Mouse (Mus musculus): ENCODE measurements around the gene Rab34.

Gene Rab34

DNA sequence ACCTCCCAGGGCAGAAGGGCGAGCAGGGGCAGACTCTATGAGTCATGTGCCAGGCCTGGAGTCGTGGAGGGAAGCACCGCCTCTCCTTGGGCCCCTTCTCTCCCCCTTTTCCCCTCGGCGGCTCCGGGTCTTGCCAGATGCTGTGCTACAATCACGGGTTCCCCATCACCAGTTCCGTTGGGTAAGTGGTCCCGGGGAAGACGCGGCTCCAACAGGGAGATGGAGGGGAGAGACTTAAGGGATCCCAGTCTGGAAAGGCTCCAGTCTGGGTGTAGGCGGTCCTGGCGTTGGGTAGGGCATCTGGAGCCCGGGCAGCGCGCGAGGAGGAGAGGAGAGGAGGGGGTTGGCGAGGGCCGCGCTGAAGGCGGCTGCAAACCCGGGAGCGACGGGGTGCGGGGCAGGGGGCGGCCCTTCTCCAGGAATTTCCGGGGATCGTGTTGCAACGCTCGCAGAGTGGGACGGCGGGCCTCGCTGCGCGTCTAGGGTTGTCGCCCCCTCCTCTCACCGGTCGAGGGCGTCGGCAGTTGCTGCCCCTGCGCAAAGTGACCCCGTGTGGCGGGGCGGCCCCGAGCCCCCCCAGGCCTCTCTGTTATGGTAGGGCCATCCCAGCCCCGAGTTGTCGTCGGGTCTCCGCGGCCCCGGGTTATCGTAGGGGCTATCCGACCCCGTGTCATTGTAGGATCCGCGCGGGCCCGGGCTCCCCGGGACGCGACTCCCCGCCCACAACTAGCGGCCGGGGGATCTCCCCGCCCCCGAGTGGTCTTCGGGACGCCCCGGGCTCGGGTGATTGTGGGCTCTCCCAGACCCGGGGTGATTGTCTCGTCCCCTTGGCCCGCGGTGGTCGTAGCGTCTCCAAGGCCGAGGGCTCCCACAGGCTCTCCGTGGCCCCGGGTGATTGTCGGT lies at the start of gene Rab34:
Gene Rab34, plus strand, starts transcription at position 100 of the 903 bp plus-strand sequence.
- DNase-seq, result peak in 1 of 2 experiments; percentile 29

DNA sequence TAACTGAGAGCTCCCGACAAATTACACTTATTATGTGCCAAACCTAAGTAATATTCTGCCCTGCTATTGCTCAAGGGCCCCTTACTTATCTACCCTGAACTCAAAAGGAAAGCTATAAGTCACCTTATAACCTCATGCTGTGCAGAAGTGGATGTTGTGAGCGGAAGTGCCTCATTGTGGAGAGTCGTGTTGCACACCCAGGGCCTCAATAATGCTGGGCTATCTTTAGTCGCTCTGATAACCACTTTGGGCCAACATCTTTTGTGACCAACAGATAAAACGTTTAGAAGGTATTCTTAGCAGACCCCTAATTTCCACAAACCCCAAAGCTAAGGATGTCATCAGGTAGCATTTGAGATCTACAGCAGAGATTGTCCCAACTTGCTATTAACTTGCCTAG lies 47.6 kb upstream of the Rab34 start:
- no peak for DNase-seq

DNA sequence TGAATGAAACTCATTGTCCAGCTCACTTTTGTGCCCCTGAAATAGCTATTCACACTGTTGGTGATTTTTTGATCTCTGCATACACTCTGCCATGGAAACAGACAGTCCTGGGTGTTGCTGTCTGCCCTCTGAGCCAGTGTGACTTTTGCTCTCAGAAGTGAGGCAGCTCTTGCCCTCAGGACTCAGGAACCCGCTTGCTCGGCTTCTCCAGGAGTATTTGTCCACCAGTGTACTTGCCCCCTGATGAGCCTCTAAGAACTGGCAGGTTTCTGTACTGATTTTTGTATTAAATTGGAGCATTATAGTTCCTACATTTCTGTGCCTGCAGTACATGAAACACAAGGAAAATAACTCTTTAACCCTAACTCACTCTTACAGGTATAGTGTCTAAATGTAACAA lies 44.7 kb upstream of the Rab34 start:
- DNase-seq, result no peak

DNA sequence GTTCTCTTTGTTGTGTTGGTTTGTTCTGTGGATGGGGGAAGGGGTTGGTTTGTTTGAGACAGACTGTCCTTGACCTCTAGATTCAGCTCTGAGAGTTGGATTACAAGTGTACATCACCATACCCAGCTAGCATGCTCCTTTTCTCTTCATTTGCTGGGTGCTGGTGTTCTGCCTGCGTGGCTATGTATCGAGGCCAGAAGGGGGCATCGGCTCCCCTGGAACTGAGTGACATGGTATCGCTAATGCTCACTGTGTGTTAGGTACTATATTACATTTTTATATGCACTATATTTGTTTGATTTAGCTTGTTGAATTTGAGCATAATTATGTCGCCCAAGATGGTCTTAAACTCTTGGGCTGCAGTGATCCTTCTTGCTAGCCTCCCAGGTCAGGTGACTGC lies 42.1 kb upstream of the Rab34 start:
- no peak for DNase-seq

DNA sequence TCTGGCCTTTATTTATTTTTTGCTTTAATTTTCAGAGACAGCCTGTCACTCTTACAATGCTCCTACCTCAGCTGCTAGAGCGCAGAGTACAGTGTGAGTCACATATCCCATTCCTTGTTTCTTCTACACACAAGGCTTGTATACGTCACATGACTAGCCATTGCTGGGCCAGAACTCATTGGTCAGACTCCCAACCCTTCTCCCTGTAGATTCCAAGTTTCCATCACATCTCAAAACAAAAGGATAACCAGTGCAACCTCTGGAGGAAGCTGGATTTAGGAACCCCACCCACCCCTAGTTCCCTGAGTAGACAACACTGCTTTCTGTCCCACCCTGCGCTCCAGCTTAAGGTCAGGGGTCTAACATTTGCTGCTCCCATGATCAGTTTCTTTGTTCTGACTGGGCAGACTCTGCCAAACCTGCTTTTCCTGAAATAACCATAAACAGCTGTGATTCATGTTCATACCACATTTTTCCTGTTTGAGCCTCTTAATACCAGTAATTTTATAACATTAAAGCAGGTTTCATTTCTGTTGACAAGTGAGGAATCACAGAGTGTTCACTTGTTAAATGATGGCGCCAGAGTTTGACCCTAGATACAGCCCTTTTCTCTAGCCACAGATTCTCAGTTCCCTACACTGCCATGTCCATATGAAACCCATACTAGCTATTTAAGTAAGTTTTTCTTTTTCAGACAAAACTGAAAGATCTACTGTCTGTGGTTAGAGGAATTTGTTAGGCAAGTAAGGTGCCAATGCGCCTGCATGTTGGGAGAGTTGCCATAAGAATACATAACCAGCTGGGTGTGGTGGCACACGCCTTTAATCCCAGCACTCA lies 41.3 kb upstream of the Rab34 start:
- DNase-seq, result no peak

DNA sequence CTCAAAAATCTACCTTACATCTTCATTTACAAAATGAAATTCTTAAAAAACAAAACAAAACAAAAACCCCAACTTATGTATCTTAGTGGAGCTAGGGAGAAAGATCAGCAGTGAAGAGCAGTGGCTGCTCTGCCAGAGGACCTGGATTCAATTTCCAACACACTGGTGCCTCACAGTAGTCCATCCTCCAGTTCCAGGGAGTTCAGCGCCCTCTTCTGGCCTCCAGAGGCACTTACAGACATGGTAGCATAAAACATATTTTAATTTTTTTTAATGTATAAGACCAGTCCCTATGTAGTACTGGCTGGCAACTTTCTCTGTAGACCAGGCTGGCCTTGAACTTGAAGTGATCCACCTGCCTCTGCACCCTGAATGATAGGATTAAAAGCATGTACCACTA lies 37.1 kb upstream of the Rab34 start:
- DNase-seq, result no peak

DNA sequence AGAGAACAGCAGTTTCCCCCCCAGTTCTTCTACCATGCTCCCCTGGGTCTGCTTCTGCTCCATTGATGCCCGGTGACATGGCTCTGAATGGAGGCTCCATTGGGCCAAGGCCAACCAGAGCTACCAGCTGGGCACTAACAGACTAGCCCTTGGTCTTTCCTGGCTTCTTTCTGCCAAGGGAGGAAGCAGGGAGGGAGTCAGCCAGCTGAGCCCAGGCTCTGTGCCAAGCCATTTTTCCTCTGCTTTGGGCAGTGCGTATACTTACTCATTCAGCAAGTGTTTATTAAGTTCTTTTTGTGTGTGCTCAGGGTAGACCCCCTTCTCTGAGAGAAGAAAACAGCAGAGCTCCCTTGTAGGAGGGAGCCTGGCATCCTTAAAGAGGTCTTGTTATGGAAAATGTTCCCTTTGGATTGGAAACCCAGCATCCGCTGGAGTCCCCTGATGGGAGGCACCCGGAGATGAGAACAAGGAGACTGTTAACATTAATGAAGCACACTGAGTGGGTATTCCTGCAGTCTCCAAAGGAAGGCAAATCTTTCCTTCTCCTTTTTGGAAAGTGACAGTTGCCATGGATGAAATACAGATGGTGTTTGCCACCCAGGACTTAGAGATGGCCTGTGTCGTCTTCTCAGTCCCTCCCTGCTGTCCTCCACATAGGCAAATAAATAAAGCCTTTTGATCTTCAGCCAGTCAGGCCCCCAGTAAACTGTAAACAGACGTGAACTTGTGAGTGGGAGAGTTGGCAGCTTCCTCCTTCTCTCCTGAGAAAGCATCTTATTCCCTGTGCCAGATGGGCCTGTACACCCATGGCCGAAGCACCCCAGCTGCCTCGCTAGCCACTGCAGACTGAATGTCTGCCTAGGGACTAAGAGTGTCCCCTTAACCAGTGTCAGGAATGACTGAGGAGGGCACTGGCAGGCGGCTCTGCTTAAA lies 35.7 kb upstream of the Rab34 start:
- peak; percentile 84 to 87 for DNase-seq

DNA sequence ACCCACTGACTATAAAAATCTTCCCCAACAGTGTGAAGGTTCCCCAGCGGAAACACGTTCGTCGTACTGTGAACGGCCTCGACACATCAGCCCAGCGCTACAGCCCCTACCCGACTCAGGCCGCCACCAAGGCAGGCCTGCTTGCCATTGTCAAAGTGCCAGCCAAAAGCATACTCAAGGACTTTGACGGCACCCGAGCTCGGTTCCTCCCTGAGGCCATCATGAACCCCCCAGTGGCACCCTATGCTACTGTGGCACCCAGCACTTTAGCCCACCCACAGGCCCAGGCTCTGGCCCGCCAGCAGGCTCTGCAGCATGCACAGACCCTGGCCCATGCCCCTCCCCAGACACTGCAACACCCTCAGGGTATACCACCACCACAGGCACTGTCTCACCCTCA lies 34.5 kb upstream of the Rab34 start:
- no peak for DNase-seq

DNA sequence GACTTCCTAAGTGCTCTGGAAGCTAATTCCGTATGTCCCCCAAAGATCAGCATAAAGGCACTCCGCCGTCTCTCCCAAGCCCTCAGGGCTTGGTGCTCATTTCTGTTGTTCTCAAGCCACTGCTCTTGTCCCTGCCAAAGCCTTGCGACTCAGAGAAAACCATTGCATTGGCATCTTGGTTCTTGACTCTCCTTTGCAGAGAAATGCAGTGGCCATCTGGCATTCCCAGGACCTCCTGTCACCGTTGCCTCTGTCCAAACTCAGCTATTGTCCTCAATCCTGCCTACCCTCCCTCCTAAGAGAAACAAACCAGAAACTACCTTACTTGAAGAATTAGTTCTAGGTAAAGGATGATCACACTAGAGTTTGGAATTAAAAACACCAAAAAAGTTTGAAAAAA lies 32.6 kb upstream of the Rab34 start:
- DNase-seq, result peak; percentile 22 to 29

DNA sequence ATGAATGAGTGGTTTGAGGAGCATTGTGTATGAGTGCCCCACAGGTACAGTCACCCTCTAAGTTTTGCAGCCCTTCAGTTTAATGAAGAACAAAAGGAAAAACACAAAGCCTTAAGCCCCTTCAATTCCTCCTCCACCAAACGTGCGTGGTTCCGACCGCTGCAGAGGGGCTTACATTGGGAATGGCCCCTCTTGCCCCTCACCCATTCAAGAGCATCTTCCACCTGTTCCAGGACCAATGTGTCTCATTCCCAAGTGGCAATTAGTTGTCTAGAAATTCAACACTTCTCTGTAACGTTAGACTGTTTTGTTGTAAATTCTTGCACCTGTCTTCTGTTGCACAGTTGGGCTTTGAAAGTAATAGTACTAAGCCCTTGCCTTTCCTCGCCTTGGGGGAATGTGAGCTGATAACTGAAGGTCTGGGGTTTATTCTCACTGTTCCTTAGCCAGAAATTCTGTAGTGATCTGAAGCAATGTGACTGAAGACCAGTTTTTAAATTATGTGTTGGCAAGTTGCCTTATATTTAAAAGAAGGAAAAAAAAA lies 32.0 kb upstream of the Rab34 start:
- DNase-seq, result no peak

DNA sequence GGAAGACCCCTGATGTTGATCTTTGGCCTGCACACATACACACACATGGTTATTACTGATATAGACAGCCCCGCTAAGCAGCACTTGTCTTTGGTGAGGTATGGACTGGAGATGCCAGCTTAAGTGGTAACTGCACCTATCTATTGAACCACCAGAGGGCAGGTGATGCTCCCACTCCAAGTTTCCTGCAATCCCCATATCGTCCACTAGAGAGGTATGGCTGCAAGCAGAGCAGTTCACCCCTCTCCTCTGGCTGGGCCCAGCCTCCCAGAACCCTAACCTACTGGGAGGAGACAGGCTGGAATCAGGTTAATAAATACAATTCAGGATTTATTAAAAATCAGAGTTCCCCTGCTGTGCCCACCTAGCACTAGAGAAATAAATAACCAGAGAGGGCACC lies 29.1 kb upstream of the Rab34 start:
- DNase-seq, result peak; percentile 65 to 83

DNA sequence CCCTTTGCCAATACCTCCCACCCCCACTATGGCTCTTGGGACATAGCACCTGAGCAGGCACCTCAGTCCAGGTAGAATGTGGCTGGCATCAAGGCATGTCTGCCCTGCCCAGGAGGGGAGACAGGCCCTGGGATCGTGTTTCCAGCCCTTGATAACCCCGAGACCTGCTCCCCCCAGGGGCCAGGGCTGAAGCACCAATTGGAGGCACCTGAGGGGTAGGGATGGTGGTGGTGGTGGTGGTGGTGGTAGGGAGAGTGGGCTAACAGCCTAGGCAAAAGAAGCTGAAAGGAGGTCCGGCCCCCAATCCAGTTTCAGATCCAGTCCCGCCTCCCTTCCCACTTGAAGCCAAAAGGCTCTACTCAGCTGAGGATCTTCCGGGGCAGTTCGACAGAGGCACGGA lies 28.7 kb upstream of the Rab34 start:
- no peak for DNase-seq

DNA sequence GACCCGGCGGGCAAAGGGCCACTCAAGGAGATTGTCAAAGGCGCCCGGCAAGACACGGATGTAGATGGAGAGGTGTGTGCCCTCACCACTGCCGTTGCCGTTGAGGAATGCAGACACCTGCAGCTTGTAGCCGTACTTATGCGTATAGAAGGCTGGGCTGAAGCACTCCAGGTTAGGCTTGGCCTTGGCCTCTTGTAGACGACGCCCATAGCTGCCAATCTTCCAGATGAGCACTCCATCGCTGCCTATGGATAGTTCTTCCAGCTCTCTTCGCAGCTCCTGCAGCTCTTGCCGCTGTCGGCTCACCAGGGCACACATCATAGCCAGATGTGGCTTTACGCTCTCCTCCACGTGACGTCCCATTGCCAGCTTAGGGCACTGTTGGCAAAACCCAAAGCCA lies 28.1 kb upstream of the Rab34 start:
- no peak for DNase-seq

DNA sequence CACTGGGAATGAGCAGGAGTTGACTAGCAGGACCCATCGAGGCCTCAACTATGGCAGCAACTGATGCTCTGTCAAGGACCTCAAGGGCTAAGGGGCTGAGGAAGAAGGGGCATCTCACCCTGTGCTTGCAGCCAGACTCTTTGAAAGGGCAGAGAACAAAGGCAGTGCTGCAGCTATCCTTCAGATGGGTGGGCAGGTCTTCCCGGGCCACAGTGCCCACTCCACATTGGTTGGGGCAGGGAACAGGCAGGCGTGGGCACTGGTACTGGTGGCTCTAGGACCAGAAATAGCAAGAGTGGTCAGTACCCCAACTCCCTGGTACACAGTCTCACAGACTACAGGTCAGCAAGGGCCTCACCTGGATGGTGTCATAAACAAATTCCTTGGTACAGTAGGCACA lies 27.6 kb upstream of the Rab34 start:
- no peak for DNase-seq

DNA sequence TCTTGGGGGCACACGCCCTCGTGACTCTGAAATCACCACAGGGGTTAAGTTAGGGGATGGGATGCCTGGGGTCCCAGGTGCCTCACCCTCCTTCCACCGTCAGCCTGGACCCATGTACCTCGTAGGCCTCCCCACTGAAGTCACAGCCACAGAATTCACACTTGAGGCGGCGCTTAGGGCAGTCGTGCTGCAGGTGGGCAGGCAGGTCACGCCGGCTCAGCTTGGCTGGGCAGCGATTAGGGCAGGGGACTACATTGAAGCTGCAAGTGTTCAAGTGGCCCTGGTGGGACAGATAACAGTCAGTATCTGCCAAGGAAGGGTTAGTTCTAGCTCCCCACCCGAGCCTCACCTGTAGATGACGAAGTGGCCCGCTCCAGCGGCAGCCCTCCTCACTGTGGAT lies 27.1 kb upstream of the Rab34 start:
- DNase-seq, result no peak

DNA sequence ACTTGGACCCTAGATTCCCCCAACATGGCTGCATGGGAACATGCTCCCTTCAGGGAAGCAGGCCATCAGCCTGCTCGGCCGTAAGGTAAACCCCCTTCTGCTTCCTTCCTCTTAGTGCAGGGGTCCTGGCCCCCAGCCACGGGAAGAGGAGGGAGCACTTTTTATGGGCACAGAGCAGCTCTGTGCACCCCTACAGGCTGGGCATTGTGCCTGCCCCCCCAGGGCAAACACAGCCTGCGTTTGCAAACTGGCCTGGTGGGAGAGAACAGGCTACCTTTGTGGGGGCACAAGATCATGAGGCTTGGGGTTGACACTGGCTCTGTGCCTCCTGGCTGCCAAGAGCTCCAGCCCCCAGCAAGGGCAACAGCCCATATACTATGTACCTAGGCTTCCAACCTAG lies 26.3 kb upstream of the Rab34 start:
- peak in 1 of 2 experiments; percentile 22 for DNase-seq

DNA sequence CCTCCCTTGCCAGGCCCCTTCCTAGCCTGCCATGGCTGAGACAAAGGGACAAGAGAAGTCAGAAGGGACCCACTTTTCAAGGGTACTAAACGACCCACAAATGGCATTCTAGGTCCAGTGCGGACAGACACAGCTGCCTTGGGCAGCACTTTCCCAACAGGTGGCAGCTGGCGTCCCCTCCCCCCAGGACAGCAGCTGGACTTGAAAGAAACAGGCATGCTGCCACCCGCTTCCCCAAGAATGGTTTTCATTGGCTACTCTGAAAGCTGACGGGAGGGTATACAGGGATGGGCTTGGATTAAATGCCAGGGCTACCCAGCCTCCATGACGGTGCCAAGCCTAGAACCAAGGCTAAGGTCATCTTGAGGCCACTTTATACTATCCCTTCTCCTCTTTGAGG lies 25.7 kb upstream of the Rab34 start:
- DNase-seq, result no peak

DNA sequence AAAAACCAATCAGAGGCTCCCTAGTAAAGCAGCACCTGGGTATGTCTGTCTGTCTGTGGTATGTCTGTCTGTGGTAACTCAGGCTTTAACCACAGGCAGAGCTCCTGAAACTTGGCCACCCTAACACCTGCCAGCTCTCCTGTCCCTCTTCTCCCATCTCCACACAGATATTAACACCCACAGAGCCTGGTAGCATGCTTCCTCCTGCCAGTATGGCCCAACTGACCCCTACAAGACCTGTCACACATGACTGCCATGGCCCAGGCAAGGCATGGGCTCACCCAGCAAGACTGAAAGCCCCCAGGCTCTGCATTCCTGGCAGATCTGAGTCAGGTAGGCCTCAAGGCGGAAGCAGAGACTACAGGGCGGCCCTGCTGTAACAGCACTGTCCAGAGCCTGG lies 25.2 kb upstream of the Rab34 start:
- no peak for DNase-seq

DNA sequence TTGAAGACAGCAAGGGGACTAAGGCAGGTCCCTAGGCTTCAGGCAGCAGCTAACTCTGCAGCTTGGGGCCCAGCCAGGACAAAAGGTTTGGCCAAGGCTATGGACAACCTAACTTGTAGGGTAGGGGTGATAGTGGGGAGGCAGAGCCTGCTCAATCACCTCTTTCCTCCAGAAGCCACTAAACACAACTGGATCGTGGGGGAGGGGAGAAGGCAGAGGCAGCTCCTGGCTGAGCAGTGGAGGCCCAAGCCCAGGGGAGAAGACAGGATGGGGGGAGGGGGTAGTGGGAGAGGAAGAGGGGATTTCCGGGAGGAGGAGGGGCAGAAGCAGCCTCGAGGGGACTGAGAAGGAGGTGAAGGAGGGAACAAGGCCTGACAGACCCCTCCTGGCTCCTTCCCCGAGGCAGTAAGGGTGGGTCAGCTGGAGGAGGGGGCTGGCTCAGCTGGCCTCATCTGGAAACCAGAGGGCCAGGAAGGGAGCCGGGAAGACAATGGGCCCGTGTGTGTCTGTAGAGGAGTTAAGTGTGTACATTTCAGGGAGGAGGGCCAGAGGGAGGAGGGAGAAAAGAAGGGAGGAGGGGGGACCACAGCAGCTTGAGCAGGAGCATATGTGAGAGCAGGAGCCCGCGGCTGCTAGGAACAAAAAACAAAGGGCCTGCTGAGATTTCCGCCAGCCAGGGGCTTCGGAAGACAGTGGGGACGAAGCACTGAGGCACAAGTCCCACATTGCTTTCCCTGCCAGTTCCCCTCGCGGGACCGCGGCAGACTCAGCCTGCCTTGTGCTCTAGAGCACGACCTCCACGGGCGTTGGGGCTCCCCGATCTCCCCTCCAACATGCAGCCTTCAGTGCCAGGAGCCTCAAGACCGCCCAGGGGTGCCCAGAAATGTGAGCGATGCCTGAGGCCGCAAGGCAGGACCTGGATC lies 24.3 kb upstream of the Rab34 start:
- no peak for DNase-seq

DNA sequence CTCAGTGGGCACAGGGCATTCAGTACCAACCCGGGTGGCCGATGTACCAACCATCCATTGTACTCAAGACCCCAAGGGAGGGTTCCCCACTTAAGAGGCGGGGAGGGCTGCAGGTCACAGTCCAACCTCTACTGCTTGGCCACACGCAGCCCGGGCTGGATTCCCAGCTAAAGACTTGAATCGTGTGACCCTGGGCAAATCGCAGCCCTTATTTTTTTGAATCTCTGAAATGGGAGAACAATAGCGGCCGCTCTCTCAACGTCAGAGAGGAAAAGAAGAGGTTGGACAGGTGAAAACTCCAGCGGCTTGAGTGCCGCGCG lies 23.7 kb upstream of the Rab34 start:
- peak in 1 of 2 experiments; percentile 22 for DNase-seq

DNA sequence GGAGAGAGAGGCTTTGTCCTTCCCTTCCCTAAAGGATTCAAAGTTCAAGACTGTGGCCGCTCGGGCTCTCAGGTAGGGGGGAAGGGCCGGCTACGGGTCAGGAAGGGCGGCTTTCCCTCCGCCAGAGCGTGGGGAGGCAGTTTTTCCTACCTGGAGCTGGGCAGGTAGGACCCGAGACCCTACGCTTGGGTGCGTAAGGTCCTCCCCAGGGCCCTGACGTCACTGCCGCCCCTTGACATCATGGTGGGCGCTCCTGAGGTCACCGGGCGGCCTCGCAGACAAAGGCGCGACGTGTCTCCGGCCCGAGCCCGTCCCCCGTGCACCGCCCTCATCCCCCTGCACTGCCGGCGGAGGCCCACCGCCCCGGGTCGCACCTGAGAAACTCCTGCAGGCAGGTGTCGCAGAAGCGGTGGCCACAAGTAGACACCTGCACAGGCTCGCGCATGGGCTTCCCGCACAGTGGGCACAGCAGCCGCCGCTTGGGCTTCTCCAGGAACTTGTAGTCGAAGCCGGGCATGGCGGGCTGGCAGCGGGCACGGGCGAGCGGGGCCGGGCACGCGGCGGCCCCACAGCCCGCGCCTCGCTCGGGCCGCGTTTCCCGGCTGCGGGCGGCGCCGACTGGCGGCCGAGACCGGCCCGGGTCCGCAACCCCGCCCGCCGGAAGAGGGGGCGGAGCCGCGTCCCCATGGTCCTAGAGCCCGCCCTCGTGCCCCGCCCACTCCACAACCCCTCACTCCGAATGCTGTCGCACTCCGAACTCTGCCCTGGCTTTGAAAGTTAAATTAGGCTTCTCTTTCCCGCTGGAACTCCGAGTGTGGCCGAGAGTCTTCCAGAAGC lies 23.1 kb upstream of the Rab34 start, which contains the start of gene Traf4:
Gene Traf4, minus strand, starts transcription at position 666 of the 837 bp plus-strand sequence.
- peak; percentile 72 to 77 for DNase-seq
